Mouse (Mus musculus): Measurements from ENCODE around the gene Spata16. TPM values are rescaled to one million over a fixed set of nuclear protein-coding genes. Genes with fewer than 3 reads are reported as not detected.

Spata16 gene
- total and polyA plus RNA-seq, 3 experiments: not detected

DNA sequence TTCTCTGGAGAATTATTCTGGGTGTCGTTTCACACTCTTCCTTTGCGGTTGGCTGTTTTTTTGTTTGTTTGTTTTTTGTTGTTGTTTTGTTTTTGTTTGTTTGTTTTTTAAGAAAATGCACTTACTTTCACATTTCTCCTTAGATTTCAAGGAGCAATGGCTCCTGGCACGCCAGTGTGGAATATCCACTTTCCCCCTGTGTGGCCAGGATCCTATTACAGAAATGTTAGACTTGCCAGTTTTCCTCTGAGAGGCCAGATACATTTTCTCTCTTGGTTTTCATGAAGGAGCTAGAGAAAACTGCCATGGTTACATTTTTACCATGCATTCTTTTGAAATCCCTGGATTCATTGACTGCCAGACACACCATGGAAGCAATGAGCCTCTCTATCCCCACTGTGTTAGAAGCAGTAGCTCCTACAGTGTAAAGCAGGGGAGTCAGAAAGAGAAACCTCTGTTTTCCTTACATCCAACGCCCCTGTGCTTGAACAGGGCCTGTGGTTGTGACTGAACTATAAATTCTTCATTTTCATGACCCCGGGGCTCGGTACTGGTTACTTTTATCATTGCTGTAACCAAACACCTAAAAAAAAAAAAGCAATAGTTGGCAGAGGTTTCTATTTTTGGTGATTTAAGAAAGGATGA, 344.7 kb downstream of the Spata16 start:
- Histone ChIP-seq H3K27me3 (ENCODE audit: control insufficient read depth in 1 of 2, insufficient read depth in 2 of 2, low read length in 2 of 2) (no peaks in the 10 kb centered on the region), H3K79me2 (ENCODE audit: control insufficient read depth, insufficient read depth, low read length, poor library complexity) (no peaks in the 10 kb centered on the region), H3K4me3 (ENCODE audit: control insufficient read depth in 1 of 2, insufficient read depth in 1 of 2, low read depth in 2 of 2, low read length in 2 of 2) (no peak overlapping the region), H3K4me1 (ENCODE audit: control insufficient read depth in 1 of 2, insufficient read depth in 2 of 2, low read length in 2 of 2) (no peaks in the 10 kb centered on the region), H3K9ac (ENCODE audit: control insufficient read depth, low read depth, low read length, poor library complexity, severe bottlenecking) (no peak overlapping the region), H3K36me3 (ENCODE audit: control insufficient read depth in 1 of 2, insufficient read depth in 2 of 2, low read length in 2 of 2) (no peaks in the 10 kb centered on the region), H3K9me3 (replicated peaks; ENCODE audit: insufficient read depth, low read length) (no peaks in the 10 kb centered on the region), H3K27ac (ENCODE audit: control insufficient read depth, low read depth, low read length) (no peak overlapping the region)
- TF ChIP-seq CHD2 (IDR thresholded peaks at IDR 0.05; ENCODE audit: low read length) (no peak), POLR2AphosphoS5 (IDR thresholded peaks at IDR 0.05; ENCODE audit: borderline replicate concordance, low read depth, low read length) (no peak), KAT2A (conservative IDR thresholded peaks at IDR 0.05; ENCODE audit: low read depth, low read length) (no peak), EP300 (IDR thresholded peaks at IDR 0.05; ENCODE audit: low read depth in 1 of 2, low read length in 2 of 2) (no peak), RCOR1 (IDR thresholded peaks at IDR 0.05; ENCODE audit: low read depth, low read length) (no peak), MEF2A (IDR thresholded peaks at IDR 0.05; ENCODE audit: extremely low read depth, insufficient replicate concordance, low read depth, low read length, poor library complexity, severe bottlenecking) (no peak), SMC3 (IDR thresholded peaks at IDR 0.05; ENCODE audit: low read depth, low read length) (no peak), ELF1 (IDR thresholded peaks at IDR 0.05; ENCODE audit: low read depth, low read length) (no peak), POLR2AphosphoS2 (IDR thresholded peaks at IDR 0.05; ENCODE audit: low read length) (no peak), TAL1 (IDR thresholded peaks at IDR 0.05; ENCODE audit: low read length) (no peak), JUND (IDR thresholded peaks at IDR 0.05; ENCODE audit: low read depth, low read length) (no peak), ZMIZ1 (IDR thresholded peaks at IDR 0.05; ENCODE audit: low read depth, low read length) (no peak), GATA1 (IDR thresholded peaks at IDR 0.05; ENCODE audit: low read depth, low read length) (no peak)
- DNase-seq (ENCODE audit: low read depth, low spot score): no peak

DNA sequence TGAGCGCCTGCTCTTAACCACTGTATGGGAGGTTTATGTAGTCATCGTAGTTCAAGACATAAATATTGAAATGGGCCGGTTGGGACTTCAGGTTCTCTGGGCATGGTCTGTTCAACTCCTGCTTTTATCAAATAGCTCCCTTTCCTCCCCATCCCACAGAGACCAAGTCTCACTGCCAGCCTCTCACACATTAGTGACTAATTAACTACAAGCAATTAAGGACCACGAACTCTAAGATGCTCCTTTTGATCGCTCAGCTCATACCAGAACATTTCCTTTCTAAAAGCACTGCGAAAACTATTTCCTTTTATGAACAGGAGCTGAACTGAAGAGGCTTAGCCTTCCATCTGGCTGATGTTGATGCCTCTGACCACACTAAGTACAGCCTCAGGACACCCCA, 346.3 kb downstream of the Spata16 start:
- Histone ChIP-seq H3K27me3 (ENCODE audit: control insufficient read depth in 1 of 2, insufficient read depth in 2 of 2, low read length in 2 of 2) (no peaks in the 10 kb centered on the region), H3K9me3 (replicated peaks; ENCODE audit: insufficient read depth, low read length) (no peaks in the 10 kb centered on the region), H3K9ac (ENCODE audit: control insufficient read depth, low read depth, low read length, poor library complexity, severe bottlenecking) (no peak overlapping the region), H3K4me1 (ENCODE audit: control insufficient read depth in 1 of 2, insufficient read depth in 2 of 2, low read length in 2 of 2) (no peaks in the 10 kb centered on the region), H3K4me3 (ENCODE audit: control insufficient read depth in 1 of 2, insufficient read depth in 1 of 2, low read depth in 2 of 2, low read length in 2 of 2) (no peak overlapping the region), H3K36me3 (ENCODE audit: control insufficient read depth in 1 of 2, insufficient read depth in 2 of 2, low read length in 2 of 2) (no peaks in the 10 kb centered on the region), H3K27ac (ENCODE audit: control insufficient read depth, low read depth, low read length) (no peak overlapping the region), H3K79me2 (ENCODE audit: control insufficient read depth, insufficient read depth, low read length, poor library complexity) (no peaks in the 10 kb centered on the region)
- TF ChIP-seq SMC3 (IDR thresholded peaks at IDR 0.05; ENCODE audit: low read depth, low read length): no peak
- no peak for DNase-seq (ENCODE audit: low read depth, low spot score)

DNA sequence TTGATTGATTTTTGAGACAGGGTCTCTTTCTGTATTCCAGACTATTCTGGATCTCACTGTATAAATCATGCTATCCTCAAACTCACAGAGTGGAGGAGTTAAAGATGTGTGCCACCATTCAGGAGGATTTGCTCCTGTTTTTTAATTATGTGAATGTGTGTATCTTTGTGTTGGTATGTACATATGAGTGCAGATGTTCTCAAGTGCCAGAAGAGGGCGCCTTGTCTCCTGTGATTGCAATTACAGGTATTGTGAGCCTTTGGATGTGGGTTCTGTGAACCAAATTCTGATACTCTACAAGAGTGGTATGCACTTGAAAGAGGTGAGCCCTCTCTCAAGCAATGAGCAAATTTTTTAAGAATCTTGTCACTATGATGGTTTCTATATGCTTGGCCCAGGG, 369.4 kb downstream of the Spata16 start:
- Histone ChIP-seq H3K79me2 (ENCODE audit: control insufficient read depth, insufficient read depth, low read length, poor library complexity) (no peaks in the 10 kb centered on the region), H3K9ac (ENCODE audit: control insufficient read depth, low read depth, low read length, poor library complexity, severe bottlenecking) (no peak overlapping the region), H3K36me3 (ENCODE audit: control insufficient read depth in 1 of 2, insufficient read depth in 2 of 2, low read length in 2 of 2) (no peaks in the 10 kb centered on the region), H3K4me1 (ENCODE audit: control insufficient read depth in 1 of 2, insufficient read depth in 2 of 2, low read length in 2 of 2) (no peaks in the 10 kb centered on the region), H3K27ac (ENCODE audit: control insufficient read depth, low read depth, low read length) (no peak overlapping the region), H3K27me3 (ENCODE audit: control insufficient read depth in 1 of 2, insufficient read depth in 2 of 2, low read length in 2 of 2) (no peaks in the 10 kb centered on the region), H3K9me3 (replicated peaks; ENCODE audit: insufficient read depth, low read length) (no peaks in the 10 kb centered on the region), H3K4me3 (ENCODE audit: control insufficient read depth in 1 of 2, insufficient read depth in 1 of 2, low read depth in 2 of 2, low read length in 2 of 2) (no peak overlapping the region)
- TF ChIP-seq MYC (IDR thresholded peaks at IDR 0.05; ENCODE audit: low read depth, low read length) (no peak), CHD2 (IDR thresholded peaks at IDR 0.05; ENCODE audit: low read length) (no peak), POLR2AphosphoS2 (IDR thresholded peaks at IDR 0.05; ENCODE audit: low read length) (no peak), NELFE (IDR thresholded peaks at IDR 0.05; ENCODE audit: low read depth, low read length) (no peak), CHD1 (IDR thresholded peaks at IDR 0.05; ENCODE audit: low read depth, low read length) (no peak), JUND (IDR thresholded peaks at IDR 0.05; ENCODE audit: low read depth, low read length) (no peak), GABPA (IDR thresholded peaks at IDR 0.05; ENCODE audit: low read depth, low read length) (no peak), MAFK (IDR thresholded peaks at IDR 0.05; ENCODE audit: borderline replicate concordance, low read depth, low read length) (no peak), MYB (IDR thresholded peaks at IDR 0.05; ENCODE audit: low read depth, low read length) (no peak), ZNF384 (IDR thresholded peaks at IDR 0.05; ENCODE audit: low read depth, low read length) (no peak), KAT2A (conservative IDR thresholded peaks at IDR 0.05; ENCODE audit: low read depth, low read length) (no peak), GATA1 (IDR thresholded peaks at IDR 0.05; ENCODE audit: low read depth, low read length) (no peak)
- no peak for DNase-seq (ENCODE audit: low read depth, low spot score)
